Mouse (Mus musculus): ENCODE measurements around the gene Ccdc17. TPM values are rescaled to one million over a fixed set of nuclear protein-coding genes. Genes with fewer than 3 reads are reported as not detected.

The Ccdc17 gene
- total RNA-seq, 1 experiment from 2014 or later: 14.2 TPM

GRCm38 (mm10) chr4:116638821-116639220 is 42.4 kb downstream of the Ccdc17 start:
- ATAC-seq (ENCODE audit: extremely low read depth, insufficient number of reproducible peaks, low FRiP score, poor library complexity, severe bottlenecking): no peak

GRCm38 (mm10) chr4:116642071-116642470 is 45.6 kb downstream of the Ccdc17 start:
- no peak for ATAC-seq (ENCODE audit: extremely low read depth, insufficient number of reproducible peaks, low FRiP score, poor library complexity, severe bottlenecking)

- peak; percentile 51; the same call in 1 of the 2 replicates for ATAC-seq (ENCODE audit: extremely low read depth, insufficient number of reproducible peaks, low FRiP score, poor library complexity, severe bottlenecking)
Observed at GRCm38 (mm10) chr4:116644326-116644725, 47.9 kb downstream of the Ccdc17 start.

GRCm38 (mm10) chr4:116645624-116646023 is 49.2 kb downstream of the Ccdc17 start:
- ATAC-seq (ENCODE audit: extremely low read depth, insufficient number of reproducible peaks, low FRiP score, poor library complexity, severe bottlenecking): no peak

GRCm38 (mm10) chr4:116649411-116649810 is 53.0 kb downstream of the Ccdc17 start:
- ATAC-seq (ENCODE audit: extremely low read depth, insufficient number of reproducible peaks, low FRiP score, poor library complexity, severe bottlenecking): no peak

Other genes with a start within 250 kb of the Ccdc17 start
- 8.1 and 9.0 TPM in 2 replicates for gene Mast2, start 132.5 kb upstream of the Ccdc17 start, total RNA-seq (2017)
- gene Ipp, start 89.1 kb upstream of the Ccdc17 start, total RNA-seq (2017): 7.1 and 11.1 TPM in 2 replicates
- 7.9 and 10.1 TPM in 2 replicates for gene Tmem69, start 40.7 kb upstream of the Ccdc17 start, total RNA-seq (2017)
- 300 and 312 TPM in 2 replicates for gene Gpbp1l1, start 39.0 kb upstream of the Ccdc17 start, total RNA-seq (2017)
- gene Nasp, start 31.3 kb downstream of the Ccdc17 start, total RNA-seq (2017): 88.5 and 105 TPM in 2 replicates
- gene Akr1a1, start 55.0 kb downstream of the Ccdc17 start, total RNA-seq (2017): 175 and 178 TPM in 2 replicates
- 56.9 and 58.1 TPM in 2 replicates for gene Prdx1, start 88.9 kb downstream of the Ccdc17 start, total RNA-seq (2017)
- 2.6 and 2.8 TPM in 2 replicates for gene Mmachc, start 111.8 kb downstream of the Ccdc17 start, total RNA-seq (2017)
- 17.4 and 18.3 TPM in 2 replicates for gene Ccdc163, start 111.9 kb downstream of the Ccdc17 start, total RNA-seq (2017)
- gene Tesk2, start 124.3 kb downstream of the Ccdc17 start, total RNA-seq (2017): 9.3 and 14.5 TPM in 2 replicates
- gene Toe1, start 211.0 kb downstream of the Ccdc17 start, total RNA-seq (2017): 43.6 and 47.6 TPM in 2 replicates
- 8.4 and 9.1 TPM in 2 replicates for gene Mutyh, start 211.1 kb downstream of the Ccdc17 start, total RNA-seq (2017)
- not detected in 2 replicates for gene Hpdl, start 225.1 kb downstream of the Ccdc17 start, total RNA-seq (2017)

All from neutrophil, adult 5-6 weeks (primary cell).